Mouse (Mus musculus): ENCODE measurements around the gene Lrfn3. TPM values are rescaled to one million over a fixed set of nuclear protein-coding genes. Genes with fewer than 3 reads are reported as not detected.
A peak's percentile ranks its signal among the peaks of the same experiment; 100 is the strongest.

Lrfn3 gene
- 4.2 TPM in 2 replicates for polyA plus RNA-seq (2015; fragmentation: Nextera tagmentation; extraction: Ambion mirVana)

DNA sequence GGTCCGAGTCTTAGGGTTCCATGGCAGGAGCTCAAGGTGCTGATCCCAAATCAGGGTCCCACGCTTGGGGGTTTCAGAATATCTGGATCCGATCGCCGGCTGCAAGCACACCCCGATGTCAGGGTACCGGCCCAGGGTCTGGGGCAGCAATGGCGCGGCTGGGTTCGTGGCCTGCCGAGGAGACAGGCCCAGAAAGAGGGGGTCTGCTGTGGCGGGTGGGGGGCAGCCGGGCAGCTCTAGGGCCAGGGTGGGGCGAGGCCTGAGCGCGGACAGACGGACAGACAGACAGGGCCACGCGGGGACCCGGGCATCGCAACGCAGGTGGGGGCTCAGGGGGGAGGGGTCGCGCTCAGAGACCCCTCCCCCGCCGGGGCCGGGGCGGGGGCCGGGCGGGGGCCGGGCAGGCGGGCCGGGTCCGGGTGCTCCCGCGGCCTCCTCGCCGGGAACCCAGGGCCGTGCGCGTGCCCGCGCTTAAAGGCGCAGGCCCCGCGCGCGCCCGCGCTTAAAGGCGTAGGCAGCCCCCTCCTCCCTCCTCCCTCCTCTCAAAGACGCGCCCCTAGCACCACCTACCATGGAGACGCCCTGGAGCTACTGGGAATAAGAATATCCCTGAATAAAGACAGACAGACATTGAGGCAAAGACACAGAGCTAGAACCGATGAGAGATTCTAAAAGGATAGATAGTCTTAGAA, at the start of gene Lrfn3:
Lrfn3 (minus strand) TSS at position 121 of the 692 bp plus-strand sequence.
- Histone ChIP-seq H3K4me1 (peaks cover 23% of the 10 kb centered on the region), H3K27me3 (peaks cover 17% of the 10 kb centered on the region), H3K36me3 (no peaks in the 10 kb centered on the region), H3K4me3 (peak within 1 kb of the TSS; percentile 59), H3K9me3 (no peaks in the 10 kb centered on the region), H3K27ac (no peak within 1 kb of the TSS), H3K9ac (peak within 1 kb of the TSS; percentile 59), H3K4me2 (peak within 1 kb of the TSS; percentile 65)
- peak; percentile 46; the same call in 1 of the 2 replicates for ATAC-seq (ENCODE audit: borderline replicate concordance, extremely low read depth, low FRiP score, low TSS enrichment)
- under 1% methylated on average over 38 of the region's 55 CpGs for WGBS

DNA sequence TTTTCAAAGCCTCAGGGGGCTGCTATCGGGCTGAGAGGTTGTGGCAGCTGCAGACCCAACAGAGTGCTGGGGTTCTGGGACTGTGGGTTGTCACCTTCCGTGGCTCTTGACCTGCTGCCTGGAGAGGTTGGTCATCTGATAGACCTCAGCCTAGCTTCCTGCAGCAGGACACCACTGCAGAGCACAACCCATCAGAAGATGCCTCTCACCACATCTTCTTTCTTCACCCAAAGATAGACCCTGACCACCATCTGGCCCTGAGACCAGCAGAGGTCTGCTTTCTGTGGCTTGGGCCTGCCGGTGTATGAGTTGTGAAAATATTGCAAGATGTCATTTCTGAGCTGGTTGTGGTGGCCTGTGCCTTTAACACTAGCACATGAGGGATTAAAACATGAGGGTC, 48.5 kb upstream of the Lrfn3 start:
- no peak for ATAC-seq (ENCODE audit: borderline replicate concordance, extremely low read depth, low FRiP score, low TSS enrichment)
- 63% methylated on average over 3 of the region's 3 CpGs for WGBS
- Histone ChIP-seq H3K9ac (no peak overlapping the region), H3K36me3 (no peaks in the 10 kb centered on the region), H3K9me3 (no peaks in the 10 kb centered on the region), H3K27ac (no peak overlapping the region), H3K27me3 (no peaks in the 10 kb centered on the region), H3K4me1 (no peaks in the 10 kb centered on the region), H3K4me3 (no peak overlapping the region), H3K4me2 (no peak overlapping the region)

DNA sequence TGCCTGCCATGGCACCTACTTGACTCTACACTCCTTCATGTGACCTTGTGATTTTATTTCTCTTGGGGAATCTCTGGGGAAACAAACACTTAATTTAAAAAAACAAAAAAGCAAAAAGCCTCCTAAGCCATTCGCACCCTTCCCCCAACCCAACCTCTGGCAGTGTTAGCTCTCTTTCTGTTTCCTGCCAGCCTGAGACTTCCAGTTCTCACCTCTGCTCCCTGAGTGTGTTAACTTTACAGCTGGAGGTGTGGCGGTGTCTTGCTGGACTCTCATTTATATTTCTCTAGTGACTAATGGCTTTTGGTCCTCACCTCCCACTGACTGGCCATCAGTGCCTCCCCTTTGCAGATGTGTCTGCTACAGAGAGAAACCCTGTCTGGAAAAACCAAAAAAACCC, 47.2 kb upstream of the Lrfn3 start:
- no peak overlapping the region for H3K4me2 ChIP-seq
- no peak for ATAC-seq (ENCODE audit: borderline replicate concordance, extremely low read depth, low FRiP score, low TSS enrichment)
- H3K4me1 ChIP-seq: no peaks in the 10 kb centered on the region
- H3K27ac ChIP-seq: no peak overlapping the region
- WGBS: 54% methylated on average over 2 of the region's 2 CpGs
- H3K27me3 ChIP-seq: no peaks in the 10 kb centered on the region
- H3K36me3 ChIP-seq: no peaks in the 10 kb centered on the region
- H3K4me3 ChIP-seq: no peak overlapping the region
- H3K9me3 ChIP-seq: no peaks in the 10 kb centered on the region
- no peak overlapping the region for H3K9ac ChIP-seq

DNA sequence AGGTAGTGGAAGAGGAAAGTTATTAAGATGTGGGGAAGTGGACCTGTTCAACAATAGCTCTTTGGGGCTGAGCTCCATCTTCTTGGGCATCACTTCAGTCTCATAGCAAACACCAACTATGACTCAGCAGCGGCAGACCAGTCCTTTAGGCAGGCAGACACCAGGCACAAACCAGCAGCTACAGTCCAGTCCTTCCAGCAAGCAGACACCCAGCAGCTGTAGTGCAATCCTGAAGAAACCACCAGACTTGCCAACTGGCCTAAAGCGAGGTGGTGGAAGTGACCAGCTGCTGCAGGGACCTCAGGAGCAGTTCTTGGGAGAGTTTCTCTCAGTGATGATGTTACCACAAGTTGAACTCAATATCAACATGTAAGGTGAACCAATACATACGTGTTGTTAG, 46.1 kb upstream of the Lrfn3 start:
- 74% methylated on average over 3 of the region's 3 CpGs for WGBS
- Histone ChIP-seq H3K9me3 (no peaks in the 10 kb centered on the region), H3K4me3 (no peak overlapping the region), H3K9ac (no peak overlapping the region), H3K36me3 (no peaks in the 10 kb centered on the region), H3K4me1 (no peaks in the 10 kb centered on the region), H3K4me2 (no peak overlapping the region), H3K27me3 (no peaks in the 10 kb centered on the region), H3K27ac (no peak overlapping the region)
- ATAC-seq (ENCODE audit: borderline replicate concordance, extremely low read depth, low FRiP score, low TSS enrichment): no peak

DNA sequence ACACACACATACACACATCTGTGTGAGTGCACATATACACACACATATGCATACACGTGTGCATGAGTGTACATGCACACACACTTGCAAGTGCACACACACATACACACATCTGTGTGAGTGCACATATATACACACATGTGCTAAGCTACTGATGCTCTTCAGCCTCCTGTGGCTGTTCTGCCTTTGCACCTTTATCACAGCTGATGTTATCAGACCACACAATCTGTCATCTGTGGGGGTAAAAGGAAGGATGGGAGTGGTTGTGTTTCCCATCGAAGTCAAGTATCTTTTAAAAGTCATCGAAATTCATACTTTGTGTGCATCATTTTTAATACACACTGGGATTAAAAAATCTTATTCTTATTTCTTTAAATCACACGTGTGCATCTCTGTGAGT, 39.8 kb upstream of the Lrfn3 start:
- Histone ChIP-seq H3K4me3 (no peak overlapping the region), H3K27me3 (no peaks in the 10 kb centered on the region), H3K27ac (no peak overlapping the region), H3K36me3 (no peaks in the 10 kb centered on the region), H3K9ac (no peak overlapping the region), H3K4me2 (no peak overlapping the region), H3K4me1 (no peaks in the 10 kb centered on the region), H3K9me3 (no peaks in the 10 kb centered on the region)
- 62% methylated on average over 4 of the region's 4 CpGs for WGBS
- no peak for ATAC-seq (ENCODE audit: borderline replicate concordance, extremely low read depth, low FRiP score, low TSS enrichment)

DNA sequence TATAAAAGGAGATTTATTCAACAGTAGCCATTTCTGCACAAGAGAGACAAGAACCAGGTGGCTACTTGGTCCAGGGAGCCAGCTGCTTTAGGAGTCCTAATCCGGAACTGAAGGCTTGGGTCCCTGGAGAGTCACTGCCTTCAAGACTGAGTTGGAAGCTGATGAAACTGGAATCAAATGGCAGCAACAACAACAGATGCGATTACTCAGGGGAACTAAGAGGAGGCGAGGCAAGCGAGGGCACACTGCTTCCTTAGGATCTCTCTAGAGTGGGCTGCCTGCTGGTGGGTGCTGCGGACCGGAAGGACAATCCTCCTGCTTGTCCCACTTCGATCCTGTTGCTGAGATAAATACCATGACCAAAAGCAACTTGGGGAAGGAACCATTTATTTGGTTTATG, 37.1 kb upstream of the Lrfn3 start:
- Histone ChIP-seq H3K4me1 (no peaks in the 10 kb centered on the region), H3K27ac (no peak overlapping the region), H3K9me3 (no peaks in the 10 kb centered on the region), H3K27me3 (no peaks in the 10 kb centered on the region), H3K4me2 (no peak overlapping the region), H3K9ac (no peak overlapping the region), H3K36me3 (no peaks in the 10 kb centered on the region), H3K4me3 (no peak overlapping the region)
- ATAC-seq (ENCODE audit: borderline replicate concordance, extremely low read depth, low FRiP score, low TSS enrichment): no peak
- 58% methylated on average over 7 of the region's 7 CpGs for WGBS

DNA sequence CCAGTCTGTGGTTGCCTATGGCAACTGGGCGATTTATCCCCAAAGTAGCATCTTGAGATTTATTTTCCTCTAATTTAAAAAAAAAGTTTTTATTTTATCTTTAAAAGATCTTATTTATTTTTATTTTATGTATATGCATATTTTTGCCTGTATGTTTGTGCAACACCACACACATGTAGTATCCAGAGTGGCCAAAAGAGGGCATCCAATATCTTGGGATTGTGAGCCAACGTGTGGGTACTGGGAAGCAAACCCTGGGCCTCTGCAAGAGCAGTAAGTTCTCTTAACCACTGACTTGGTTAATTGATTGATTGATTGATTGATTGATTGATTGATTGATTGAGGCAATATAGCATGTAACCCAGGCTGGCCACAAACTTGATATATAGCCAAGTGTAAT, 32.3 kb upstream of the Lrfn3 start:
- Histone ChIP-seq H3K4me2 (no peak overlapping the region), H3K27ac (0 out of 2 replicates have a peak overlapping the region, but pooled peaks have one; percentile 56), H3K9me3 (no peaks in the 10 kb centered on the region), H3K9ac (no peak overlapping the region), H3K4me3 (no peak overlapping the region), H3K4me1 (no peaks in the 10 kb centered on the region), H3K36me3 (no peaks in the 10 kb centered on the region), H3K27me3 (no peaks in the 10 kb centered on the region)
- ATAC-seq (ENCODE audit: borderline replicate concordance, extremely low read depth, low FRiP score, low TSS enrichment): no peak
- WGBS: 43% methylated on average over 2 of the region's 2 CpGs

DNA sequence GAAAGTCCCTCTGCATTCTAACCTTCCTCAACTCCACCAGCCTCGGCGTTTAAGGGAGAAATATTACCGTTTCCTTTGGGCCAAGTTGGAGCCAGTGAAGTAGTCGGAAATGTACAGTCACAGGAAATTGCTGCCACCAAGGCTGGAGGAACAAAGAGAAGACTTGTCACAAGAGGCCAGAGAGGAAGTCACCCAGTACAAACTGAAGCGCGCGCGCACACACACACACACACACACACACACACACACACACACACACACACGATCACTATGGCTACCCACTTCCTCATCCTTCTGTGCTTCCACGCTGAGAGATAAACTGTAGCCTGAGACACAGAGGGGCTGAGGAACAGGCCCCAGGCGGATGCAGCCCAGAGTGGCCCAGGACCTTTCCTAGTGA, 31.8 kb upstream of the Lrfn3 start:
- Histone ChIP-seq H3K36me3 (no peaks in the 10 kb centered on the region), H3K4me1 (no peaks in the 10 kb centered on the region), H3K9ac (no peak overlapping the region), H3K4me2 (no peak overlapping the region), H3K9me3 (no peaks in the 10 kb centered on the region), H3K27me3 (no peaks in the 10 kb centered on the region), H3K4me3 (no peak overlapping the region), H3K27ac (peak overlapping the region; percentile 56)
- peak; percentile 52; the same call in 1 of the 2 replicates for ATAC-seq (ENCODE audit: borderline replicate concordance, extremely low read depth, low FRiP score, low TSS enrichment)
- WGBS: 37% methylated on average over 11 of the region's 11 CpGs

DNA sequence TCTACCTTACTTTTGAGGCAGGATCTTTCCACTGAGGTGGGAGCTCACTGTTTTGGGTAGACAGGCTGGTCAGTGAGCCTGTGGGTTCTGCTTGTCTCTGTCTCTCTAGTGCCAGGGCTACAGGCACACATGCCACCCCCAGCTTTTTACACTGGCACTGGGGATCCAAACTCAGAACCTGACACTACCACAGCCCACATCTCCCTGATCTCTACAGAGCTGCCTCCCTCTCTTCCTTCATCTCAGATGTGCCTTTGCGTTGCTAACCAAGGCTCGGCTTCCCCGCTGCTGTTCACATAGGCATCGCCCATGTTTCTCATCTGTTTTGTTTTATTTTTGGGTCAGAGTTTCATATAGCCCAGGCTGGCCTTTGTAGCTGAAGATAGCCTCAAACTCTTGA, 31.1 kb upstream of the Lrfn3 start:
- 79% methylated on average over 4 of the region's 4 CpGs for WGBS
- Histone ChIP-seq H3K4me1 (no peaks in the 10 kb centered on the region), H3K27ac (0 out of 2 replicates have a peak overlapping the region, but pooled peaks have one; percentile 56)

DNA sequence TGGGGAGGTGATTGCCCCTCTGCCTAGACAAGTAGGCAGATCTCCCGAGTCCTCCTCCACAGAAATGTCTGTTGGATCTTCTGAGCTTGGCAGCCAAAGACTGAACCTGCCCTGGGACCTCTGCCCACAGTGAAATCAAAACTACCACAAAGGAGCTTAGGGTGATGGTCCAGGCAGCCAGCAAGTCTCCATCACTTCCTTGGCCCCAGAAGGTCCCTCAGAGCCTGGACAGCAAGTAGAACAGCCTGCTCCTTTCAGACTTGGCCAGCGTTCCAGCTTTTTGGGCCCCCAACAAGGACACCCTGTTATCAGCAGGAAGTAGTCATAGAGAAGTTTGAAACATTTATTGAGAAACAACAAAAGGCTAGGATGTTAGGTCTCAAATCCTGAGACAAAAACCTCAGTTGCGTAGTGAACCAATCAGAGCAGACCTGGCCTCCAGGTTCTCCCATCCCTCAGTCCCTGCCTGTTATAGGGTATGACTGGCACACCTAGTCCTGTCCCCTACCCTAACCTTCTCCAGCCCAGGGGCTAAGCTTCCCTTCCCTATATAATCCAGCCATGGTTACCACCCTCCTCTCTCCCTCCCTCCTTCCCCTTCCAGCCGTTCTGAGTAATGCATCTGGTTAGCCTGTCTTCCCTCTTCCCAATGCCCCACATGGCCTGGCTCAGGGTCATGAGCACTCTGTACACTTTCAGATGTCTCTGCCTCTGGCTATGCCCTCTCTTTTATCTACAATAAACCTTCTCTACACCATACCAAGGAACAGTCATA, 30.4 kb upstream of the Lrfn3 start:
- H3K27me3 ChIP-seq: no peaks in the 10 kb centered on the region
- H3K9me3 ChIP-seq: no peaks in the 10 kb centered on the region
- no peak for ATAC-seq (ENCODE audit: borderline replicate concordance, extremely low read depth, low FRiP score, low TSS enrichment)
- no peak overlapping the region for H3K4me3 ChIP-seq
- no peak overlapping the region for H3K4me2 ChIP-seq
- no peak overlapping the region for H3K9ac ChIP-seq
- H3K36me3 ChIP-seq: no peaks in the 10 kb centered on the region
- WGBS: 63% methylated on average over 4 of the region's 4 CpGs
- H3K4me1 ChIP-seq: no peaks in the 10 kb centered on the region
- H3K27ac ChIP-seq: no peak overlapping the region

More for the DNA sequence above, 31.1 kb upstream of the Lrfn3 start:
- H3K9me3 ChIP-seq: no peaks in the 10 kb centered on the region
- H3K4me2 ChIP-seq: no peak overlapping the region
- no peak overlapping the region for H3K9ac ChIP-seq
- H3K27me3 ChIP-seq: no peaks in the 10 kb centered on the region
- H3K36me3 ChIP-seq: no peaks in the 10 kb centered on the region
- no peak for ATAC-seq (ENCODE audit: borderline replicate concordance, extremely low read depth, low FRiP score, low TSS enrichment)
- no peak overlapping the region for H3K4me3 ChIP-seq

DNA sequence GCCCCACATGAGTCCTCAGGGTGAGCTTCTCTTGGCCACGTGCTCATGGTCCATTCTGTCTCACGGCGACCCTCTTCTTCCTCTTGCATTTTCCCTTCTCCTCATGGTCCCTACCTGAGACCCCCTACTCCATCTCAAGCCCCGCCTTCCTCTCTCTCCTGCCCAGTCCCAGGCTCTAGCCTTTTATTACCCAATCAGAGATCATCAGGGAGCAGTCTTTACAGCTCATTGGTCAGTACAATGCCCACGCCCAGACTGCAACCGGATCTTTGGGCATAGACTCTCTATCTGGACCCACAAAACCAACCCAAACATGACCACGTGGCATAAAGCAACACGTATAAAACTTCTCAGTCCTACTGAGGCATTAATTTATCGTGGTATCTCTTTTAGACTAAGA, 21.5 kb upstream of the Lrfn3 start:
- no peak for ATAC-seq (ENCODE audit: borderline replicate concordance, extremely low read depth, low FRiP score, low TSS enrichment)
- Histone ChIP-seq H3K4me2 (no peak overlapping the region), H3K4me1 (no peaks in the 10 kb centered on the region), H3K27ac (no peak overlapping the region), H3K4me3 (no peak overlapping the region), H3K36me3 (no peaks in the 10 kb centered on the region), H3K27me3 (no peaks in the 10 kb centered on the region), H3K9ac (no peak overlapping the region), H3K9me3 (no peaks in the 10 kb centered on the region)
- WGBS: 79% methylated on average over 9 of the region's 9 CpGs

DNA sequence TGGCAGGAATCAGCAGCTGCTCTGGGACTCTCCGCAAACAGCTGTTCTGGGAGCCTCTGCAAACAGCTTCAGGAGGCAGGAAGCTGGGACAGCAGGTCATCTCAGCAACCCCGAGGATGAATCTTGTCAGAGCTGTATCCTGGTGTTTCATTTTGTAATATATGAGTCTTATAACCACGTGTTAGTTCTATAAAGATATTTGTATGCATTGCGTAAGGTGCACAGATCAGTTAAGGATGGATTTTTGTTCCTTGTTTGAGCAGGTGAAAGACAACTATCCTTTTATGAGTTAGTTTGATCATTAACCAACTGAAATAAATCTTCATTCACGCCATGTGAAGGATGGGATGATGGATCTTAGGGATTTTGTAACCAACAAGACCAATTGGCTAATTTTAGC, 17.5 kb upstream of the Lrfn3 start:
- Histone ChIP-seq H3K27ac (no peak overlapping the region), H3K27me3 (no peaks in the 10 kb centered on the region), H3K4me2 (no peak overlapping the region), H3K9me3 (no peaks in the 10 kb centered on the region), H3K36me3 (no peaks in the 10 kb centered on the region), H3K4me3 (no peak overlapping the region), H3K9ac (no peak overlapping the region), H3K4me1 (peaks cover 5% of the 10 kb centered on the region)
- no peak for ATAC-seq (ENCODE audit: borderline replicate concordance, extremely low read depth, low FRiP score, low TSS enrichment)
- WGBS: 48% methylated on average over 5 of the region's 5 CpGs

Data from lung, embryonic 15.5 days (tissue).